Mouse (Mus musculus): ENCODE data around the gene Dut. TPM values are rescaled to one million over a fixed set of nuclear protein-coding genes. Genes with fewer than 3 reads are reported as not detected.

The Dut gene
- total RNA-seq, 4 experiments from 2014 or later: 24.6 to 30.0 (median 28.4) TPM

DNA sequence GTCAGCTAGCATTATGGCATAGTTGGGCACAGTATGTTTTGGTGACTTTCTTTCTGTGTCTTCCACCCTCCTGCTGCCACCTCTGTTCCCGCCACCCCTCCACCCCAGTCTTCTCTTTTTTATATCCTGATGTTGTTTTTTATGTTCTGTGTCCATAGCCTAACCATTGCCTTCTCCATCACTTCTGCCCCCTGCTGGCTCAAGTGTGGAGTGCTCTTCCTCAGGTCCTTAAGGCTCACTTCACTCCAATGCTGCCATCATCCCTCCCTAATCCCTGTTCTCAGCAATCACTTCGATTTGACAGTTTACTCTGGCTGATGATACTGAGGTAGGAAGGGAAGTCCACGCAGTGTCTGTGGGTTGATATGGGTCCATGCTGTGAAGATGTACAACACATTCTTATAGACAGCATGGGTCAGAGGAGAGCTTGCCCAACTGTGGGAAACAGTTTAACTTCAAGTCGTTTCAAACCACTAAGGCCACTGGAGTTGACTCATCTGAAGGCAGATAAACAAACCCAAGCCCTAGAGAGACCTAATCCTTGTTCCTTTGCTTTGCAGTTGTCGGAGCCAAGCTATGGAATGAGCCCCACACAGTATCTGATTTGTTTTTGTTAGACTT lies 56.9 kb downstream of the Dut start:
- DNase-seq (ENCODE audit: low spot score in 2 of 2): no peak

DNA sequence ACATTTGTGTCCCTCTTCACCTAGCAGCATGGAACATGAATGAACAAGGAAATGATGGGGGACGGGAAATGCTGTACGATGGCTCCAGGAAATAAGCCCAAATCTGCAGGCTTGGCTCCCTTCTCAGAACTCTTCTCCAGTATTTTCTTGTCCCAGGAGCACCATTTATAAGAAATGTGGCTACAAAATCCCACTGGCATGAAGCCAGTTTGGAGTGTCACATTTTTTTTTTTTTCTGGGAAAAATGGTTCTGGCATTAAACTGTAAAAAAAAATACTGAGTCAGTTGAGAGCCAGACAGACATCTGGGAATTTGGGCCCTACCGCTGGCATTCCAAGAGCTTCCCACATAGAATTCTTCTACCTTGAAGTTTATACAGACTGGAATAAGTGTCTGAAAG lies 57.8 kb downstream of the Dut start:
- DNase-seq (ENCODE audit: low spot score in 2 of 2): no peak

DNA sequence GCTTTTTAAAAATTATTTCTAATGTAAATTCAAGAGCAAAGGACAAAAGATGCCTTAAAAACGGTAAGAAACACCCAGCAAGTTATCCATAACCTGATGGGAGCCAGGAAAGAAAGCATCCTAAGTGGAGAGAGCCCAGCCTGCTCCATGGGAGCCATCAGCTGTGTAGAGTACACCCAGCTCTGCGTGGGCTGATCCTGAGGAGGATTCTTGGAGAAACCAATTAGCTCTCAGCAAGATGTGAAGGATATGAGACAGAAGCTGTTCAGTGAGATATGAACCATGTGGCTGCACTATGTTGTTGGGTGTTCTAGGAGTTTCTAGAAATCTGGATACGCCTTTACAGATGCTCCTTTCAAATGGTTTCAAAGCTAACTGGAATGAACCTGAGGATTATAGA lies 58.7 kb downstream of the Dut start:
- peak; percentile 45 to 51 for DNase-seq (ENCODE audit: low spot score in 2 of 2)

Other genes with a start within 250 kb of the Dut start
- 1 to 10 TPM in 3 of 4 experiments, under 1 TPM in 1; 0.69 to 1.4 (median 1.3) TPM for gene Slc24a5, start 179.1 kb upstream of the Dut start, total RNA-seq (2022)
- 10 to 100 TPM; 86.0 to 92.4 (median 89.1) TPM for gene Myef2, start 123.5 kb upstream of the Dut start, total RNA-seq (2022)
- gene Ctxn2, start 110.5 kb upstream of the Dut start, total RNA-seq (2022): 10 to 100 TPM; 12.0 to 15.0 (median 13.5) TPM
- under 1 TPM in 3 of 4 experiments, not detected in 1; 0.10 to 0.27 (median 0.25) TPM for gene Slc12a1, start 94.7 kb upstream of the Dut start, total RNA-seq (2022)

Data from layer of hippocampus, adult 8-10 months (tissue).